Mouse (Mus musculus) E14TG2a.4 (cell line): ENCODE measurements at regions not wholly inside any gene's neighbourhood (a gene's known extent, or its start where the extent isn't known, plus 50 kb on each side); places are given as distances from the start of the nearest gene placed in this dataset.

Experiments used
- H3K27me3 ChIP-seq: 2 replicates; pipeline ENCODE4 v1.6.1; 2014; ENCODE audit warnings: low read length, control low read depth; ENCODE audit not compliant: insufficient read depth
- H3K36me3 ChIP-seq: 2 replicates; pipeline ENCODE4 v1.6.1; 2014; ENCODE audit warnings: low read length, control low read depth; ENCODE audit not compliant: insufficient read depth
- H3K4me1 ChIP-seq: replicated peaks from 2 replicates; pipeline ENCODE4 v1.6.1; 2014; ENCODE audit warnings: low read depth, low read length, control low read depth
- H3K4me3 ChIP-seq: replicated peaks from 2 replicates; pipeline ENCODE4 v1.5.1; 2014; ENCODE audit warnings: mild to moderate bottlenecking, low read length
- H3K9me3 ChIP-seq: 2 replicates; pipeline ENCODE4 v1.6.1; 2014; ENCODE audit warnings: low read length, control low read depth
- CTCF ChIP-seq: conservative IDR thresholded peaks from 2 replicates; pipeline ENCODE4 v1.5.1; 2014; ENCODE audit warnings: low read length
- NANOG ChIP-seq: IDR thresholded peaks from 2 replicates; pipeline ENCODE4 v1.6.1; 2014; ENCODE audit warnings: borderline replicate concordance, low read length, mixed read lengths
- POU5F1 ChIP-seq: IDR thresholded peaks from 2 replicates; pipeline ENCODE4 v1.6.1; 2014; ENCODE audit warnings: low read length, borderline replicate concordance

DNA sequence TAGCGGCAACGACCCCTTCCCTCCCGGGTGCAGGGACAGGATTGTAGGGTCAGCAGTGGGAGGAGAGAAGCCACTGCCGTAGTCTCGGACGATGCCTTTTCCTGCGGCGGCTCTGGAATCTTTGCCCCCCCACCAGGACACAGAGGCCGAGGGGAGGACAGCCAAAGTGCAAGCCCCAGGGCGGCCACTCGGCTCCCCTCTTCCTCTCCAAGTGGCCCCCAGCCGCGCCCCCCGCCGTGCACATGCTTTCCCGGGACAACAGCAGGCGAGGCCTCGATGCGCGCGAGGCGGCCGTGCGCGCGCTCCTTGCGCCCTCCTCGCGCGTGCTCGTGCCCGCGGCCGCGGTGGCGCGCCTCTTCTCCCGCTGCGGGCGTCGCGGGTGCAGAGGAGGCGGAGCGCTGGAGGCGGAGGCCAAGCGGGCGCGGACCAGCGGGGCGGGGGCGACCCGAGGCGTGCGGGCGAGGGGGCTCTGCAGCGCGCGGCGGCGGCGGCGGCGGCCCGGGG lies 83.9 kb upstream of the Arhgap32 start:
- peaks cover 63% of the 10 kb centered on the region for H3K4me1 ChIP-seq
- H3K9me3 ChIP-seq = no peaks in the 10 kb centered on the region
- TF ChIP-seq NANOG (no peak), CTCF (no peak)
- H3K4me3 ChIP-seq = peak overlapping the region; percentile 92
- H3K36me3 ChIP-seq = no peaks in the 10 kb centered on the region
- H3K27me3 ChIP-seq = peaks cover 8% of the 10 kb centered on the region

DNA sequence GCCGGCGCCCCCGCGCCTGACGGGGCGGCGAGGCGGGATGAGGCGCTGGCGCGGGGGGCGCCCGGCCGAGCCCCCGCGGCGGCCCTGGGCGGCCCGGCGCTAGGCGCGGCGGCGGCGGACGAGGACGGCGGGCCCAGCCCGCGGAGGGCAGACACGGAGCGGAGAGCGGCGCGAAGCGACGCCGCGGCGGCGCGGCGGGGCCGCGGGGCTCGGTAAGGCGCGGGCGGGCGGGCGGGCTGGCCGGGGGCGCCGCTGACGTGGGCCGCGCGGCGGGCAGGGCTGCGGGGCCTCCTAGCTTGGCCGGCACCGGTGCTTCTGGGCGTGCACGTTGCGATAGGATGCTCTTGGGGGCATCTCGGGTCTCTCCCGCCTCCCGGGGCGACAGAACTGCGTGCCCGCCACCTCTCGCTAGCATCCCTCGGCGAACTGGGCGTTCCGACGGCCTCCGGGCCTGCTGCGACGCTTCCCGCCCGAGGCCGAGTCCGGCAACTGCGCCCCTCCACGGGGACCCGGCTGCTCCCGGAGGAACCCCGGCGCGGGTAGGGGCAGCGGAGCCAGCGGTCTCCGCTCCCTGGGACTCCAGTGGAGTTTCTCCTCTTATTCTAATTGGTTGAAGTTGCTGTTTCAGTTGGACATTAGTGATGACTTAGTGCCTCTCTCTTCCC lies 83.3 kb upstream of the Arhgap32 start:
- Histone ChIP-seq H3K4me1 (peaks cover 57% of the 10 kb centered on the region), H3K36me3 (no peaks in the 10 kb centered on the region), H3K27me3 (peaks cover 8% of the 10 kb centered on the region), H3K4me3 (peak overlapping the region; percentile 92), H3K9me3 (no peaks in the 10 kb centered on the region)
- no peak for TF ChIP-seq POU5F1
- TF ChIP-seq CTCF = no peak
- no peak for TF ChIP-seq NANOG

DNA sequence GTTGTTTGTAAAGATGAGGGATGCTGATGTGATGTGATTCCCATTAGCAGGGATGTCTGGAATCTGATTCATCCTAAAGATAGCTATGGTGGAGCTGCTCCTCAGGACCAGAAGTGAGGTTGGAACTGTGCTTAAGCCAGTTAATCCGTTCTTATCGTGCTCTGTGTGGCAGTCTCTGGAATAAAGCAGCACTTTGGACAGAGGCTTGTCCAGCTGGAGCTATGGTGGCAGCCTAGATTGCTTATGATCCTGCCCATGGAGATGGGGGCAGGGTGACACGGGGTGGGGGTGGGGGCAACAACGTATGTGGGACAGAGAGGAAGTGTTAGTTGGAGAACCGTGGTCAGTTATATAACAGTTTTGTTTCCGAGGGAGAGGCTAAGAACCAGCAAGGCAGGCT lies 82.0 kb upstream of the Arhgap32 start:
- TF ChIP-seq CTCF = no peak
- TF ChIP-seq NANOG = no peak
- no peak for TF ChIP-seq POU5F1
- H3K9me3 ChIP-seq = no peaks in the 10 kb centered on the region
- H3K4me3 ChIP-seq = no peak overlapping the region
- H3K36me3 ChIP-seq = no peaks in the 10 kb centered on the region
- peaks cover 8% of the 10 kb centered on the region for H3K27me3 ChIP-seq
- H3K4me1 ChIP-seq = peaks cover 56% of the 10 kb centered on the region

DNA sequence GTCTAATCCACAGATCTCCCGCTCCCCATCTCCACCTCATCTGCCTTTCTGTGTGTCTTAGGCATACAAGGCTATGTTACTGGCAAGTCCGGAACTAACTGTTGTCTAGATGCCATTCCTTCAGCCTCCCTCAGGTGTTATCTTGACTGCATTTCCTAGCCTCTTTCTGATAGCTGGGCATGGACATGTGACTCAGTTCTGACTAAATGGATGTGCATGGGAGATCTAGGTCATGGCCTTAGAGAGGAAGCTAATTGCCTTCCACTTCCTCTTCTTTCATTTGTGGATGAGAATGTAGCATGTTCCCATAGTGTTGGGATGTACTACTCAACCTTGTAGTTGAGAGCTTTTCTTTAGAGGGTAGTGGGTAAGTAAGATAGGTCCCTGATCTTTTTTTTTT lies 75.9 kb upstream of the Arhgap32 start:
- TF ChIP-seq NANOG (no peak), CTCF (no peak), POU5F1 (no peak)
- peaks cover 30% of the 10 kb centered on the region for H3K4me1 ChIP-seq
- no peak overlapping the region for H3K4me3 ChIP-seq
- no peaks in the 10 kb centered on the region for H3K36me3 ChIP-seq
- H3K9me3 ChIP-seq = no peaks in the 10 kb centered on the region
- no peaks in the 10 kb centered on the region for H3K27me3 ChIP-seq

DNA sequence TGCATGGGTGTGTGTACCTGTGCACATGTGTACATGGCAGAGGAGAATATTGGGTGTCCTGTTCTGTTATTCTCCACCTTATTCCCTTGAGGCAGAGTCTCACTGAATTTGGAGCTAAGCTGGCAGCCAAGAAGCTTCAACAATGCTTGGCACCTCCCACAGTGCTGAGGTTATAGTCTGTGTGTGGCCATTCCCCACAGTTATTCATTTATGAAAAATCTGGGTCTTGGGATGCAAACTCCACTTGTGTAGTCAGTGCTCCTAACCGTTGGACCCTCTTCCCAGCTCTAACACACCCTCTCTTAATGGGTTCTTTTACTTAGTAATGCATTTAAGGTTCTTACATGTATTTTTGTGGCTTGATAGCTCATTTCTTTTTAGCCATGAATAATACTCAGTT lies 72.6 kb upstream of the Arhgap32 start:
- no peak overlapping the region for H3K4me3 ChIP-seq
- no peaks in the 10 kb centered on the region for H3K27me3 ChIP-seq
- H3K4me1 ChIP-seq = peaks cover 35% of the 10 kb centered on the region
- TF ChIP-seq POU5F1 (no peak), CTCF (no peak), NANOG (no peak)
- H3K36me3 ChIP-seq = no peaks in the 10 kb centered on the region
- no peaks in the 10 kb centered on the region for H3K9me3 ChIP-seq

DNA sequence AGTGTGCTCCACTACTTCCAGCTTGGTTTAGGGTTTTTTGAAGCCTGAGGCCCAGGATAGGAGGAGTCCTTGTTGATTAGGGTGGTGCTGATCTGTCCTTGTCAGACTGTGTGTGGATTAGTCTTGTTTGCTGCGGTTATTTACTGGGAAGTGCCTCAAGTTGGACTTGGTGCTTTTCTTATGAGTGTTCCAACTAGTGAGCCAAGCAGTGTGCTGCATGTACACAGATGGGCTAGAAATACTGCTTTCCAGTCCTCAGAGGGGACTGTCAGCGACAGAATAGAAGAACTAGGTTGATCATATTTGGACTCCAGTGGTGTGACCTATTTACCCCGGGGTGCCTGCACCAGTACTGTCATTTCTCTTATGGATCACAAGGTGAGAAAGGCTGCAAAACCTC lies 69.1 kb upstream of the Arhgap32 start:
- Histone ChIP-seq H3K27me3 (no peaks in the 10 kb centered on the region), H3K36me3 (no peaks in the 10 kb centered on the region)

DNA sequence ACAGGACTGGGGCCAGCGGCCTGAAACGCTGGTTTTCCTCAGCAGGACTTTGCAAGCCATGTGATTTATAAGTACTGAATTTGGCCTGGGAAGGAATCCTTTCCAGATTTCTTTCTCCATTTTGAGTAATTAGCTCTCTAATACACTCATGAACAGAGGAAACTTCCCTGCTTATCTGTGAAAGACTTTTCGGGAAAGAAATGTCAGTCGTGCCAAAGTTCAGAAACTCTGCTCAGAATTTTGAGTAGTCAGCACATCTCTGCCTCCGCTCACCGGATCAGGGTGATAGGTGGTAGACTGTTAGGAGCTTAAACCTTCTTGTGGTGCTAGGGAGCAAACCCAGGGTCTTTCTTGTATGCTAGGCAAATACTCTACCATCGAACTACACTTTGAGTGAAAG lies 67.0 kb upstream of the Arhgap32 start:
- Histone ChIP-seq H3K4me1 (peaks cover 11% of the 10 kb centered on the region), H3K27me3 (no peaks in the 10 kb centered on the region), H3K9me3 (no peaks in the 10 kb centered on the region), H3K4me3 (no peak overlapping the region), H3K36me3 (no peaks in the 10 kb centered on the region)
- TF ChIP-seq CTCF (no peak), NANOG (no peak), POU5F1 (no peak)

More for the DNA sequence above, 69.1 kb upstream of the Arhgap32 start:
- peaks cover 12% of the 10 kb centered on the region for H3K4me1 ChIP-seq
- TF ChIP-seq NANOG (no peak), POU5F1 (no peak), CTCF (no peak)
- H3K9me3 ChIP-seq = no peaks in the 10 kb centered on the region
- H3K4me3 ChIP-seq = no peak overlapping the region

DNA sequence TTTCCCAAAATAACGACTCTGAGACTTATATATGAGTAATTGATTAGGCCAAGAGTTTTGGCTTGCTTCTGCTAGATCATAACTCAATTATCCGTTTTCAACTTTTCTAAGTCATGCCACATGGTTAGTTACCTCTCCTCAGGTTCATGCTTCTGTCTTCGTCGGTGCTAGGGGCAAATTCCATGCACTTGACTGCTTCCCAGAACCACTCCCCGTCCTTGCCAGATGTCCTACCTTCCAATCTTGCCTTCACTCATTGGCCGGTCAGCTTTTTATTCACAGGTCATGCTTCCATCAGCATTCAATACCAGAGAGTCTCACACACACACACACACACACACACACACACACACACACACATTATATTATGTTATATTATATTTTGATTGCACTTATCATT lies 66.4 kb upstream of the Arhgap32 start:
- Histone ChIP-seq H3K9me3 (no peaks in the 10 kb centered on the region), H3K36me3 (no peaks in the 10 kb centered on the region), H3K4me1 (peaks cover 11% of the 10 kb centered on the region), H3K27me3 (no peaks in the 10 kb centered on the region), H3K4me3 (no peak overlapping the region)
- no peak for TF ChIP-seq POU5F1
- no peak for TF ChIP-seq CTCF
